Mouse (Mus musculus) lung, embryonic 16.5 days (tissue): ENCODE data around the gene Llgl2. TPM values are rescaled to one million over a fixed set of nuclear protein-coding genes. Genes with fewer than 3 reads are reported as not detected.

ENCODE experiments used
- ATAC-seq: fragments of 200-750 bp; cut with Nextera tagmentation; 2 replicates; pipeline ENCODE4 v1.8.0; 2017; ENCODE audit warnings: low read depth, mild to moderate bottlenecking, moderate library complexity
- H3K27ac ChIP-seq: fragments of 300-500 bp; sonication (generic); 2 replicates; pipeline ENCODE4 v1.5.1; 2014; ENCODE audit warnings: mild to moderate bottlenecking, control low read depth, low read length
- H3K27me3 ChIP-seq: fragments of 300-500 bp; sonication (generic); 2 replicates; pipeline ENCODE4 v1.6.1; 2014; ENCODE audit warnings: low read depth, low read length, mixed read lengths; ENCODE audit not compliant: control insufficient read depth, insufficient read depth
- H3K36me3 ChIP-seq: fragments of 300-500 bp; sonication (generic); 2 replicates; pipeline ENCODE4 v1.6.1; 2014; ENCODE audit warnings: low read length; ENCODE audit not compliant: control insufficient read depth, insufficient read depth
- H3K4me1 ChIP-seq: fragments of 300-500 bp; sonication (generic); replicated peaks from 2 replicates; pipeline ENCODE4 v1.6.1; 2014; ENCODE audit warnings: low read length, mixed read lengths; ENCODE audit not compliant: control insufficient read depth, insufficient read depth
- H3K4me2 ChIP-seq: fragments of 300-500 bp; sonication (generic); 2 replicates; pipeline ENCODE4 v1.6.1; 2014; ENCODE audit warnings: low read depth, low read length, control low read depth
- H3K4me3 ChIP-seq: fragments of 300-500 bp; sonication (generic); 2 replicates; pipeline ENCODE4 v1.5.1; 2014; ENCODE audit warnings: mild to moderate bottlenecking, low read length, control low read depth
- H3K9ac ChIP-seq: fragments of 300-500 bp; sonication (generic); 2 replicates; pipeline ENCODE4 v1.6.1; 2014; ENCODE audit warnings: low read length, control low read depth
- H3K9me3 ChIP-seq: fragments of 300-500 bp; sonication (generic); 2 replicates; pipeline ENCODE4 v1.6.1; 2016; ENCODE audit warnings: low read length; ENCODE audit not compliant: control insufficient read depth
- WGBS: fragments of 180-500 bp; shearing (Covaris S2); extraction: QIAGEN DNeasy Blood & Tissue Kit; methylation state at CpG from one replicate; pipeline ENCODE4 v1.1.7; 2014; 5-methylcytosine and 5-hydroxymethylcytosine counted together
- polyA plus RNA-seq: library from polyadenylated mRNA; unstranded; fragments of >200 nt; fragmentation: Nextera tagmentation; extraction: Ambion mirVana; gene quantifications from 2 replicates; pipeline ENCODE4 v1.2.1, GENCODE M21; 2015

Gene Llgl2
- polyA plus RNA-seq, 1 experiment from 2014 or later: 45.0 TPM

DNA sequence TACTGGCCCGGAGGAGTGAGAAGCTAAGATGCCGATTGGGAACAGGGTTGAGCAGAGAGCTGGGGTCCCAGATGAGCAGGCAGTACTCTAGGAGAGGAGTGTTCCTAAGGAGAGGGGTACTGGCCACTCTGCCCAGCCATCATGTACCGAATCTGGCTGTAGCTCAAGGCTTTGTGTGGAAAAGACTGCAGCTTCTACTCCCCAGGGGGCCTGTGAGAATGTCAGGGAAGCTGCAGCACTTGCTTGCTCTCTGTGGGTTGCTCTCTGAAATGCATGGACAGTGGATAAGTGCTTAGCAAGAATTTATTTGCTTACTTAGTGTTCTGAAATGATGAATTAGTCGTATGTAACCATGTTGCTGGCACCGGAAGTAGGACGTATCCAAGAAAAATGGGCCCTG, 37.4 kb upstream of the Llgl2 start:
- Histone ChIP-seq H3K9me3 (no peaks in the 10 kb centered on the region), H3K9ac (no peak overlapping the region), H3K4me2 (no peak overlapping the region), H3K4me1 (no peaks in the 10 kb centered on the region), H3K27me3 (no peaks in the 10 kb centered on the region), H3K27ac (no peak overlapping the region), H3K4me3 (no peak overlapping the region), H3K36me3 (peaks cover 7% of the 10 kb centered on the region; the same call in 1 of the 2 replicates)
- no peak for ATAC-seq
- 67% methylated on average over 6 of the region's 6 CpGs for WGBS

DNA sequence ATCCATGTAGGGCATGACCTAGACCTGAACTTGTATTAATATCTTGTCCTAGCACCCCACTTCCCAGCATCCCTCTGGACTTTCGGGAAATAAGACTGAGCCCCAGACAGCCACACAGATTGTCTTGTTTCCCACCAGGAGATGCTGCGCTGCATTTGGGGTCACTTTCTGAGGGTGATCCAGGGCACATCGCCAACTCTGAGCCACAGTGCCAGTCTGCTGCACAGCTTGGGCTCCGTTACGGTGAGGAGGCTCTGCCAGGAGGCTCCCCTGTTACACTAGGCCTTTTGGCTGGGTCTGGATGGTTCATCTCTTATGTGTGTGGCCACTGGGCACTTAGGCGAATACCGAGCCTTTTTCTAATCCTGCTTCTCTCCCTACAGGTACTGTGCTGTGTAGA, 34.1 kb upstream of the Llgl2 start:
- Histone ChIP-seq H3K36me3 (peaks cover 30% of the 10 kb centered on the region), H3K27ac (no peak overlapping the region), H3K9me3 (no peaks in the 10 kb centered on the region), H3K4me2 (no peak overlapping the region), H3K4me3 (no peak overlapping the region), H3K27me3 (no peaks in the 10 kb centered on the region), H3K4me1 (no peaks in the 10 kb centered on the region), H3K9ac (no peak overlapping the region)
- 91% methylated on average over 7 of the region's 7 CpGs for WGBS
- ATAC-seq: no peak

DNA sequence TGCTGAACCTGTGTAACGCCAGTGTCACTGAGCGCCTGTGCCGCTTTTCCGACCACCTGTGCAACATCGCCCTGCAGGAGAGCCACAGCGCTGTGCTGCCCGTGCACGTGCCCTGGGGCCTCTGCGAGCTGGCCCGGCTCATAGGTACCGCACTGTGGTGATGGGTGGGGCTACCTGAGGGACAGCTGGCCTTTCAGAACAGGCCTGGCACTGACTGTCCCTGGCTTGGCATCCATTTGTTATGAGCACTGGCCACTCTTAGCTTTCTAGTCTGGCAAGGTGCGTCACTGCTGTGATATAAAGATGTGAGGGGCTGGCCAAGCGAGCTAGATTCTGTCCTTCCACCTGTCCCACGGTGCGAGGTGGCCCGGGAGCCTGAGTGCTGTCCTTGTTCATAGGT, 31.9 kb upstream of the Llgl2 start:
- 93% methylated on average over 16 of the region's 16 CpGs for WGBS
- no peak overlapping the region for H3K4me3 ChIP-seq
- ATAC-seq: no peak
- H3K9ac ChIP-seq: no peak overlapping the region
- peaks cover 33% of the 10 kb centered on the region for H3K36me3 ChIP-seq
- no peak overlapping the region for H3K4me2 ChIP-seq
- no peaks in the 10 kb centered on the region for H3K9me3 ChIP-seq
- no peaks in the 10 kb centered on the region for H3K27me3 ChIP-seq
- no peak overlapping the region for H3K27ac ChIP-seq
- no peaks in the 10 kb centered on the region for H3K4me1 ChIP-seq

DNA sequence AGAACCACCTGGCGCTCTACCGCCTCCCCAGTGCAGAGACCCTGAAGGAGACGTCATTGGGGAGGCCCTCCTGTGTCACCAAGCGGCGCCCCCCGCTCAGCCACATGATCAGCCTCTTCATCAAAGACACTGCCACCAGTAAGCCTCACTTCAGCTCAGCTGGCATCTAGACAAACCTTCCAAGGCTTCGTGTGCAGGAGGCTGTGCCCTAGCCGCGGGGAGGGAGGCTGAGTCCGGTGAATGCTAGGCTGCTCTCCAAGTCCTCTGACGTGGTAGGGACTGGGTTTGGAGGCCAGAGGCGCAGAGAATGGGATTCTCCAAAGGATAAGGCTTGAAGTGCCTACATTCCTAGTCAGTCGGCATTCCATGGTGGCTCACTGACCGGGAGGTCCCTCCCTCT, 31.5 kb upstream of the Llgl2 start:
- Histone ChIP-seq H3K9ac (no peak overlapping the region), H3K36me3 (peaks cover 33% of the 10 kb centered on the region)

DNA sequence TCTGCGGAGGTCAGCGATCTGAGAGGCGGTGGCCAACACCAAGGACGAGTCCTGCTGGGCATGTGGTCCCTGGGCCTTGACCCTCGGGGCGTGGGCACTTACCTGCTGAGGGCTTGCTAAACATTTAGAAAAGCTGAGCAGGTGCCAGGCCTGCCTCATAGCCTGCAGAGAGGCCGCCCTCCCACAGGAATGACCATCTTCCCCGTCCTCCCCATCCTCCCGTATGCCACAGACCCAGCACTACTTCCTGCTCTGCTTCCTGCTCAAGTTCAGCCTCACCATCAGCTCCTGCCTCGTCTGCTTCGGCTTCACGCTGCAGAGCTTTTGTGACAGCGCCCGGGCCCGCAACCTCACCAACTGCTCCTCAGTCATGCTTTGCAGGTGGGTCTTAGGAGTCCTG, 27.0 kb upstream of the Llgl2 start:
- no peak for ATAC-seq
- no peaks in the 10 kb centered on the region for H3K27me3 ChIP-seq
- H3K9me3 ChIP-seq: no peaks in the 10 kb centered on the region
- H3K4me3 ChIP-seq: no peak overlapping the region
- no peak overlapping the region for H3K4me2 ChIP-seq
- H3K27ac ChIP-seq: no peak overlapping the region
- H3K9ac ChIP-seq: no peak overlapping the region
- peaks cover 42% of the 10 kb centered on the region for H3K36me3 ChIP-seq
- H3K4me1 ChIP-seq: no peaks in the 10 kb centered on the region
- WGBS: 73% methylated on average over 15 of the region's 15 CpGs

More for the DNA sequence above, 31.5 kb upstream of the Llgl2 start:
- no peak for ATAC-seq
- WGBS: 82% methylated on average over 14 of the region's 14 CpGs
- no peaks in the 10 kb centered on the region for H3K4me1 ChIP-seq
- no peak overlapping the region for H3K4me2 ChIP-seq
- H3K4me3 ChIP-seq: no peak overlapping the region
- no peak overlapping the region for H3K27ac ChIP-seq
- no peaks in the 10 kb centered on the region for H3K27me3 ChIP-seq
- H3K9me3 ChIP-seq: no peaks in the 10 kb centered on the region

DNA sequence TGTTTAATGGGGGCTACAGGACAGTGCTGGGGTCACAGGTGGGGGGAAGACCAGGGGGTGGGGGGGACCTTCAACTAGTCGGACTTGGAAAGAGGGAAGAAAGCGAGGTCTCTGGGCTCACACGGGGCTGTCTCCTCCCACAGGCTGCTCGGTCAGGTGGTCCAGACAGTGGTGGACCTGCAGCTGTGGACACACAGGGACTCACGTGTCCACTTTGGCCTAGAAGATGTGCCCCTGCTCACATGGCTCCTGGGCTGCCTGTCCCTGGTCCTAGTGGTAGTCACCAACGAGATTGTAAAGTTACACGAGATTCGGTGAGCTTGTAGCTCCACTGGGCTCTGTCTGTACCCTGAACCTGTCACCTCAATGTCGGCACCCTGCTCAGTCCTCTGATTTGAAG, 26.2 kb upstream of the Llgl2 start:
- peaks cover 44% of the 10 kb centered on the region for H3K36me3 ChIP-seq
- 80% methylated on average over 9 of the region's 9 CpGs for WGBS
- no peaks in the 10 kb centered on the region for H3K27me3 ChIP-seq
- H3K27ac ChIP-seq: no peak overlapping the region
- no peak overlapping the region for H3K4me3 ChIP-seq
- ATAC-seq: no peak
- H3K4me1 ChIP-seq: no peaks in the 10 kb centered on the region
- no peak overlapping the region for H3K9ac ChIP-seq
- H3K9me3 ChIP-seq: no peaks in the 10 kb centered on the region
- H3K4me2 ChIP-seq: no peak overlapping the region

DNA sequence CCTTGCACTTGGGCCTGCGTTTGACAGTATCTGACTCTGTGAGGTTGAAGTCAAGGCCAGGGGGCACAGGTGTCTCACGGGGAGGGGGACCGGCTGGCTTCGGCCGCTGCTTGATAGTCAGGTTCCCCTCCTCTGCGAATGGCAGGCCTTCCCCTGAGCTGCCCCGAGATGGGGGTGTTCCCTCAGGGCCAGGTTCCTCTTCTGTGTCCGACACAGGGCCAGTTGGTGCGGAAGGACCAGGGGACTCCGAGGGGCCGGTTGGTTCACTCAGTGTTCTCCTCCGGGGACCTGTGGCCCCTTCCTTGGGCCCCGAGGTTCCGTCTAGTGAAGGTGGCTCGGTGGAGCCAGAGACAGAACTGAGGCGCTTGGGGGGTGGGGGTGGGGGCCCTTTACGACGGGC, 22.9 kb upstream of the Llgl2 start:
- H3K4me3 ChIP-seq: no peak overlapping the region
- no peak overlapping the region for H3K27ac ChIP-seq
- H3K9ac ChIP-seq: no peak overlapping the region
- WGBS: 86% methylated on average over 18 of the region's 18 CpGs
- peaks cover 43% of the 10 kb centered on the region for H3K36me3 ChIP-seq
- H3K4me1 ChIP-seq: no peaks in the 10 kb centered on the region
- no peaks in the 10 kb centered on the region for H3K27me3 ChIP-seq
- H3K9me3 ChIP-seq: no peaks in the 10 kb centered on the region
- no peak overlapping the region for H3K4me2 ChIP-seq
- no peak for ATAC-seq

DNA sequence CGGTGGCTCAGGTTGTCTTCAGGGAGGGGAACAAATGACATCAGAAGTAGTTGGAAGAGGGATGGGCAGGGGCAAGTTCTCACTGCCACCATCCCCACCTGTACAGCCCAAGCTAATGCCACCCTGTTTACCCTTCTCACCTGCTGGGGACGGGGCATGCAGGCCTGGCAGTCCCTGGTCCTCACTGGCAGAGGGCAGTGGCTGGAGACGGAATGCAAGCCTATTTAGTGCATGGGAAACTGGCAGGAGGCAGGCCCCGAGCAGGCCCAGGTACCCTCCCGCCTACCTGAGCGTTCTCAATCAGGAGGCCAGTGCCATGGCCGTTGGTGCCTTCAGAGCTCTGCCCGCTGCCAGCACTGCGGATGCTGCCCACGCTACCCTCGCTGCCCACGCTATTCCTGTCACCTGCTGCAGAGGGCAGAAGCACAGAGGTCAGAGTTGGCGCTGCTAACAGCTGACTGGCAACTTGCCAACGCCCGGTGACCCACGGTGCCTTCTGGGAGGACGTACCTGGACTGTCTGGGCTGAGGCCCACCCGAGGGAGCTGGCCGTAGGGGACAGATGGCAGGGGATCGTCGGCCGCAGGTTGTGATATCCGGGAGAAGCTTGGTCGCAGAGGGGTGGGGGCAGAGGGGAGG, 20.7 kb upstream of the Llgl2 start:
- Histone ChIP-seq H3K27me3 (no peaks in the 10 kb centered on the region), H3K36me3 (peaks cover 53% of the 10 kb centered on the region), H3K4me3 (no peak overlapping the region), H3K9me3 (no peaks in the 10 kb centered on the region), H3K4me2 (no peak overlapping the region), H3K27ac (no peak overlapping the region), H3K4me1 (peaks cover 4% of the 10 kb centered on the region), H3K9ac (no peak overlapping the region)
- WGBS: 85% methylated on average over 24 of the region's 24 CpGs
- no peak for ATAC-seq

DNA sequence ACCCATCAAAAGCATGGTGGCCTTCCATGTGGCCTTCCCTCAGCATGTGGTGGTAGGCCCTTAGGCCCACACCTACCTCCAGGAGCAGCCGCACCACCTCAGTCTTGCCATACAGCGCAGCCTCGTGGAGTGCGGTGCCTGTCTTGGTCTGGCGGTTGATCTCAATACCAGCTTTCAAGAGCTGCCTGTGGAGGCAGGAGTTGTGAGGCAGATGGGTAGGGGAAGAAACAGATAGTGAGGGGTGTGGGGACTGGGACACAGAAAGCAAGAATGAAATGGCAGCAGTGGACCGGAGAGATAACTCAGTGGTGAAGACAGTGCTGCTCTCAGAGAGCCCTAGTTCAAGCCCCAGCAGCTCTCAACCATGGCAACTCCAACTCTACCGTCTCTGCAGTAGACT, 18.8 kb upstream of the Llgl2 start:
- H3K27me3 ChIP-seq: no peaks in the 10 kb centered on the region
- no peak overlapping the region for H3K9ac ChIP-seq
- ATAC-seq: no peak
- H3K4me3 ChIP-seq: no peak overlapping the region
- peaks cover 23% of the 10 kb centered on the region for H3K4me1 ChIP-seq
- 91% methylated on average over 7 of the region's 7 CpGs for WGBS
- H3K9me3 ChIP-seq: no peaks in the 10 kb centered on the region
- H3K27ac ChIP-seq: no peak overlapping the region
- H3K4me2 ChIP-seq: no peak overlapping the region
- H3K36me3 ChIP-seq: peaks cover 49% of the 10 kb centered on the region

DNA sequence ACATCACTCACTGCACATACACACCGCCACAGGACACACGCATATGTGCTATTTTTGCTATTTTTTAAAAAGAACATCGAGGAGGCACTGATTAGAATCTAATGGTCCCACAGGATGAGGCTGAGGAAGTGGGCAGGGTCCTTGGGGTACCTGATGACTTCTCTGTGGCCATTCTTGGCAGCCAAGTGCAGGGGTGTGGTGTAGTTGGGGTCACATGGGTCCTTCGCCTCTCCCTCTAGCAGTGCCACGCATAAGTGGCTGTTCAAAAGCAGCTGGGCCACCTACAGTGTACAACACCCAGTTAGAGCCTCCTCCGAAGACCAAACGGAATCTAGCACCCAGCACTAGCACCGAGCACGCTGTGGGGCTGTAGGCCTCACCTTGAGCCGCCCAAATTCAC, 17.7 kb upstream of the Llgl2 start:
- Histone ChIP-seq H3K27ac (no peak overlapping the region), H3K9ac (no peak overlapping the region), H3K27me3 (no peaks in the 10 kb centered on the region), H3K36me3 (peaks cover 40% of the 10 kb centered on the region), H3K9me3 (no peaks in the 10 kb centered on the region), H3K4me2 (no peak overlapping the region), H3K4me3 (no peak overlapping the region), H3K4me1 (peaks cover 33% of the 10 kb centered on the region)
- ATAC-seq: no peak
- 87% methylated on average over 10 of the region's 10 CpGs for WGBS
